Mouse (Mus musculus) ES-Bruce4 (cell line): Measurements from ENCODE around the gene Prkg2. TPM values are rescaled to one million over a fixed set of nuclear protein-coding genes. Genes with fewer than 3 reads are reported as not detected.

Source experiments
- H3K27ac ChIP-seq: 2 replicates; pipeline ENCODE4 v1.5.1; 2012; ENCODE audit warnings: low read length, inconsistent platforms; ENCODE audit not compliant: insufficient read depth
- H3K27me3 ChIP-seq: 2 replicates; pipeline ENCODE4 v1.6.1; 2012; ENCODE audit warnings: mild to moderate bottlenecking, low read length, inconsistent platforms; ENCODE audit not compliant: control insufficient read depth, poor library complexity, insufficient read depth, severe bottlenecking
- H3K36me3 ChIP-seq: 2 replicates; pipeline ENCODE4 v1.6.1; 2012; ENCODE audit warnings: inconsistent platforms, mild to moderate bottlenecking, low read length, moderate library complexity; ENCODE audit not compliant: control insufficient read depth, poor library complexity, insufficient read depth, severe bottlenecking
- H3K4me1 ChIP-seq: one replicate; pipeline ENCODE4 v1.8.1; 2011; ENCODE audit warnings: low read length; ENCODE audit not compliant: control insufficient read depth, insufficient read depth
- H3K4me3 ChIP-seq: 2 replicates; pipeline ENCODE4 v1.5.1; 2011; ENCODE audit warnings: low read depth, mild to moderate bottlenecking, low read length
- H3K9ac ChIP-seq: 2 replicates; pipeline ENCODE4 v1.6.1; 2012; ENCODE audit warnings: low read depth, mild to moderate bottlenecking, inconsistent platforms; ENCODE audit not compliant: poor library complexity, severe bottlenecking
- H3K9me3 ChIP-seq: replicated peaks from 2 replicates; pipeline ENCODE4 v1.6.1; 2012; ENCODE audit warnings: mild to moderate bottlenecking, low read length, inconsistent platforms; ENCODE audit not compliant: control insufficient read depth, poor library complexity, insufficient read depth, severe bottlenecking
- CTCF ChIP-seq: IDR thresholded peaks from one replicate; pipeline ENCODE4 v1.8.1; 2011; ENCODE audit warnings: low read depth, low read length
- EP300 ChIP-seq: IDR thresholded peaks from 2 replicates; pipeline ENCODE4 v1.6.1; 2011; ENCODE audit warnings: low read depth, low read length; ENCODE audit not compliant: insufficient read depth
- POLR2A ChIP-seq: IDR thresholded peaks from one replicate; pipeline ENCODE4 v1.8.1; 2011; ENCODE audit warnings: low read length; ENCODE audit not compliant: insufficient read depth
- polyA plus RNA-seq: library from polyadenylated mRNA; stranded (reverse); fragments of >200 nt; gene quantifications from 2 replicates; pipeline ENCODE4 v1.2.4, GENCODE M21; 2011; ENCODE audit warnings: low read depth; ENCODE audit not compliant: missing spikeins, insufficient read depth, insufficient read length

The Prkg2 gene
- polyA plus RNA-seq, 1 experiment = 0.19 TPM

- Histone ChIP-seq H3K27me3 (peaks cover 15% of the 10 kb centered on the region), H3K9ac (0 out of 2 replicates have a peak overlapping the region, but pooled peaks have one; percentile 61), H3K4me3 (peak overlapping the region; percentile 67), H3K27ac (no peak overlapping the region), H3K36me3 (no peaks in the 10 kb centered on the region), H3K4me1 (no peaks in the 10 kb centered on the region), H3K9me3 (no peaks in the 10 kb centered on the region)
- TF ChIP-seq POLR2A (no peak), EP300 (no peak), CTCF (no peak)
Measured at GRCm38 (mm10) chr5:99037442-99037811, 276 bp upstream of the Prkg2 start.

GRCm38 (mm10) chr5:99035961-99036360 lies 1.2 kb downstream of the Prkg2 start:
- Histone ChIP-seq H3K27me3 (peaks cover 15% of the 10 kb centered on the region), H3K4me1 (no peaks in the 10 kb centered on the region), H3K27ac (no peak overlapping the region), H3K9me3 (0 out of 2 replicates have a peak, but pooled peaks cover 2% of the 10 kb centered on the region), H3K36me3 (no peaks in the 10 kb centered on the region), H3K9ac (no peak overlapping the region), H3K4me3 (no peak overlapping the region)
- no peak for TF ChIP-seq CTCF
- TF ChIP-seq POLR2A = no peak
- no peak for TF ChIP-seq EP300

- Histone ChIP-seq H3K36me3 (no peaks in the 10 kb centered on the region), H3K27me3 (peaks cover 9% of the 10 kb centered on the region), H3K9me3 (0 out of 2 replicates have a peak, but pooled peaks cover 2% of the 10 kb centered on the region), H3K4me3 (no peak overlapping the region), H3K4me1 (no peaks in the 10 kb centered on the region), H3K27ac (no peak overlapping the region), H3K9ac (no peak overlapping the region)
- TF ChIP-seq EP300 (no peak), POLR2A (no peak), CTCF (no peak)
Measured at GRCm38 (mm10) chr5:99031551-99032149, 5.5 kb downstream of the Prkg2 start.

- Histone ChIP-seq H3K4me1 (no peaks in the 10 kb centered on the region), H3K27me3 (no peaks in the 10 kb centered on the region), H3K36me3 (no peaks in the 10 kb centered on the region), H3K9ac (no peak overlapping the region), H3K4me3 (no peak overlapping the region), H3K27ac (no peak overlapping the region), H3K9me3 (0 out of 2 replicates have a peak, but pooled peaks cover 2% of the 10 kb centered on the region)
- TF ChIP-seq CTCF (no peak), EP300 (no peak), POLR2A (no peak)
Measured at GRCm38 (mm10) chr5:99026343-99026742, 10.8 kb downstream of the Prkg2 start.

- TF ChIP-seq EP300 = no peak
- TF ChIP-seq CTCF = no peak
- TF ChIP-seq POLR2A = no peak
- Histone ChIP-seq H3K4me3 (no peak overlapping the region), H3K36me3 (no peaks in the 10 kb centered on the region), H3K27ac (no peak overlapping the region), H3K9me3 (no peaks in the 10 kb centered on the region), H3K27me3 (no peaks in the 10 kb centered on the region), H3K4me1 (no peaks in the 10 kb centered on the region), H3K9ac (no peak overlapping the region)
Measured at GRCm38 (mm10) chr5:99019709-99020108, 17.4 kb downstream of the Prkg2 start.

GRCm38 (mm10) chr5:99015140-99015539 lies 22.0 kb downstream of the Prkg2 start:
- H3K27me3 ChIP-seq = no peaks in the 10 kb centered on the region
- TF ChIP-seq CTCF = no peak
- TF ChIP-seq EP300 = no peak
- no peak for TF ChIP-seq POLR2A
- H3K9me3 ChIP-seq = no peaks in the 10 kb centered on the region
- no peak overlapping the region for H3K27ac ChIP-seq
- H3K4me1 ChIP-seq = no peaks in the 10 kb centered on the region
- no peak overlapping the region for H3K4me3 ChIP-seq
- H3K36me3 ChIP-seq = no peaks in the 10 kb centered on the region
- no peak overlapping the region for H3K9ac ChIP-seq
